Mouse (Mus musculus) megakaryocyte, embryonic 14.5 days (primary cell): ENCODE data around the gene Rnf115.

ENCODE experiments used
- FLI1 ChIP-seq: IDR thresholded peaks from 2 replicates; pipeline ENCODE4 v1.6.1; 2012; ENCODE audit warnings: low read length, inconsistent platforms, mixed read lengths
- GATA1 ChIP-seq: IDR thresholded peaks from 3 replicates; pipeline ENCODE4 v1.6.1; 2012; ENCODE audit warnings: mixed read lengths, low read length, inconsistent platforms, borderline replicate concordance

DNA sequence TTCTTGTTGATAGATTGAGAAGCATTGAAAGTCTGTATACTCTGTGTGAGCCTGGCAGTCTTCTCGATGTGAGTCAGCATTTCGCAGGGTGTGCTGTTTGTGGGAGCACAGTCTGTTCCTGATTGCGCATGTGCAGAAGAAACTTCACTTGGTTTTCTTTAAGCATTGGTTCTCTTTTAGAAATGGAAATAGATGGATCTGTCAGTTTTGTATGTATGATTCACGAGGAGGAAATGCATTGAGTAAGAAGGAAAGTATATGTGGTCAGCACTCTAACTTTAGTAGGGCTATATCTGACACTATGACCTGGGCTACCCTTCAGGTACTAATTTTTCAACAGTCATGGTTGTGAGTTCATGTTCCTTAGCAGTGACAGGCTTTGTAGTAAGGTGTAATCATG lies 32.2 kb downstream of the Rnf115 start:
- TF ChIP-seq GATA1 (no peak), FLI1 (no peak)
